Mouse (Mus musculus) MEL (cell line): ENCODE data around the gene Fgfr2. TPM values are rescaled to one million over a fixed set of nuclear protein-coding genes. Genes with fewer than 3 reads are reported as not detected.

Source experiments
- DNase-seq: peaks from one replicate; pipeline ENCODE4 v3.0.0; 2011; ENCODE audit warnings: low read depth, low spot score
- H3K27ac ChIP-seq: 2 replicates; pipeline ENCODE4 v1.5.1; 2012; ENCODE audit warnings: low read depth, mild to moderate bottlenecking, control low read depth, low read length, moderate library complexity; ENCODE audit not compliant: control insufficient read depth
- H3K27me3 ChIP-seq, 2 experiments: fragments of 150-350 bp in 1 of 2; sonication (generic) in 1 of 2; 2 replicates each; pipeline ENCODE4 v1.6.1; 2012; ENCODE audit warnings: low read length in 2 of 2, mild to moderate bottlenecking in 2 of 2, improper control_type of control experiment in 1 of 2, moderate library complexity in 1 of 2; ENCODE audit not compliant: insufficient read depth in 2 of 2, control insufficient read depth in 1 of 2
- H3K36me3 ChIP-seq, 2 experiments: 2 replicates each; pipeline ENCODE4 v1.6.1; 2012 to 2014; ENCODE audit warnings: low read length in 2 of 2, improper control_type of control experiment in 1 of 2, inconsistent platforms in 1 of 2, mild to moderate bottlenecking in 1 of 2; ENCODE audit not compliant: insufficient read depth in 2 of 2, control insufficient read depth in 1 of 2
- H3K4me1 ChIP-seq, 2 experiments: fragments of 150-350 bp in 1 of 2; sonication (generic) in 1 of 2; 2 replicates each; pipeline ENCODE4 v1.6.1; 2012; ENCODE audit warnings: low read length in 2 of 2, improper control_type of control experiment in 1 of 2, mild to moderate bottlenecking in 1 of 2; ENCODE audit not compliant: insufficient read depth in 2 of 2, control insufficient read depth in 1 of 2
- H3K4me3 ChIP-seq, 2 experiments: fragments of 150-350 bp in 1 of 2; sonication (generic) in 1 of 2; 2 replicates each; pipeline ENCODE4 v1.5.1; 2012; ENCODE audit warnings: low read depth in 2 of 2, low read length in 2 of 2, mild to moderate bottlenecking in 2 of 2, moderate library complexity in 2 of 2, control low read depth in 1 of 2, improper control_type of control experiment in 1 of 2; ENCODE audit not compliant: control insufficient read depth in 1 of 2, insufficient read depth in 1 of 2
- H3K79me2 ChIP-seq: 2 replicates; pipeline ENCODE4 v1.6.1; 2012; ENCODE audit warnings: mild to moderate bottlenecking, low read length, moderate library complexity; ENCODE audit not compliant: control insufficient read depth, poor library complexity, insufficient read depth
- H3K9ac ChIP-seq: 2 replicates; pipeline ENCODE4 v1.6.1; 2012; ENCODE audit warnings: low read depth, mild to moderate bottlenecking, control low read depth, low read length, moderate library complexity; ENCODE audit not compliant: control insufficient read depth, poor library complexity, severe bottlenecking
- H3K9me3 ChIP-seq: fragments of 150-350 bp; sonication (generic); replicated peaks from 2 replicates; pipeline ENCODE4 v1.6.1; 2012; ENCODE audit warnings: mild to moderate bottlenecking, low read length, improper control_type of control experiment, moderate library complexity; ENCODE audit not compliant: insufficient read depth
- CHD1 ChIP-seq: IDR thresholded peaks from 2 replicates; pipeline ENCODE4 v1.6.1; 2012; ENCODE audit warnings: low read depth, mild to moderate bottlenecking, inconsistent platforms, low read length, improper control_type of control experiment
- CHD2 ChIP-seq: IDR thresholded peaks from 2 replicates; pipeline ENCODE4 v1.6.1; 2011; ENCODE audit warnings: low read length, improper control_type of control experiment
- CTCF ChIP-seq, 3 experiments: IDR thresholded peaks in 2 of 3; conservative IDR thresholded peaks in 1 of 3; 2 replicates each; pipeline ENCODE4 v1.5.1; 2011 to 2012; ENCODE audit warnings: low read length in 3 of 3, low read depth in 2 of 3, mild to moderate bottlenecking in 2 of 3, improper control_type of control experiment in 1 of 3, inconsistent platforms in 1 of 3, mixed read lengths in 1 of 3, moderate library complexity in 1 of 3; ENCODE audit not compliant: control insufficient read depth in 1 of 3, insufficient read depth in 1 of 3, poor library complexity in 1 of 3, severe bottlenecking in 1 of 3
- E2F4 ChIP-seq: IDR thresholded peaks from 2 replicates; pipeline ENCODE4 v1.6.1; 2011; ENCODE audit warnings: low read depth, low read length, improper control_type of control experiment, borderline replicate concordance
- GATA1 ChIP-seq: IDR thresholded peaks from 2 replicates; pipeline ENCODE4 v1.6.1; 2011; ENCODE audit warnings: low read depth, low read length, improper control_type of control experiment
- JUND ChIP-seq: IDR thresholded peaks from 2 replicates; pipeline ENCODE4 v1.6.1; 2011; ENCODE audit warnings: low read depth, mild to moderate bottlenecking, improper control_type of control experiment, low read length
- MAX ChIP-seq: IDR thresholded peaks from 2 replicates; pipeline ENCODE4 v1.6.1; 2011; ENCODE audit warnings: low read length, improper control_type of control experiment
- MXI1 ChIP-seq: IDR thresholded peaks from 2 replicates; pipeline ENCODE4 v1.6.1; 2011; ENCODE audit warnings: mild to moderate bottlenecking, low read depth, low read length, improper control_type of control experiment
- MYC ChIP-seq: IDR thresholded peaks from 2 replicates; pipeline ENCODE4 v1.6.1; 2011; ENCODE audit warnings: low read depth, mild to moderate bottlenecking, low read length, improper control_type of control experiment, moderate library complexity
- NELFE ChIP-seq: IDR thresholded peaks from 2 replicates; pipeline ENCODE4 v1.6.1; 2011; ENCODE audit warnings: low read depth, low read length, improper control_type of control experiment
- POLR2A ChIP-seq, 2 experiments: IDR thresholded peaks; 2 replicates each; pipeline ENCODE4 v1.6.1; 2011 to 2012; ENCODE audit warnings: low read length in 2 of 2, mild to moderate bottlenecking in 2 of 2, control low read depth in 1 of 2, improper control_type of control experiment in 1 of 2, low read depth in 1 of 2, moderate library complexity in 1 of 2; ENCODE audit not compliant: control insufficient read depth in 1 of 2, insufficient read depth in 1 of 2, poor library complexity in 1 of 2
- POLR2AphosphoS2 ChIP-seq: IDR thresholded peaks from 2 replicates; pipeline ENCODE4 v1.6.1; 2011; ENCODE audit warnings: low read length, improper control_type of control experiment
- SIN3A ChIP-seq: IDR thresholded peaks from 2 replicates; pipeline ENCODE4 v1.6.1; 2012; ENCODE audit warnings: low read length, improper control_type of control experiment, inconsistent platforms
- SMC3 ChIP-seq: IDR thresholded peaks from 2 replicates; pipeline ENCODE4 v1.6.1; 2011; ENCODE audit warnings: low read depth, low read length, improper control_type of control experiment
- TBP ChIP-seq: IDR thresholded peaks from 2 replicates; pipeline ENCODE4 v1.8.0; 2011; ENCODE audit warnings: low read depth, low read length, improper control_type of control experiment
- USF1 ChIP-seq: IDR thresholded peaks from 2 replicates; pipeline ENCODE4 v1.6.1; 2014; ENCODE audit warnings: low read depth, mild to moderate bottlenecking, inconsistent platforms, low read length, improper control_type of control experiment, moderate library complexity
- USF2 ChIP-seq, 2 experiments: IDR thresholded peaks; 2 replicates each; pipeline ENCODE4 v1.6.1; 2011 to 2012; ENCODE audit warnings: improper control_type of control experiment in 2 of 2, low read length in 2 of 2, borderline replicate concordance in 1 of 2, inconsistent platforms in 1 of 2, low read depth in 1 of 2, mild to moderate bottlenecking in 1 of 2; ENCODE audit not compliant: insufficient read depth in 1 of 2
- ZMIZ1 ChIP-seq: IDR thresholded peaks from 2 replicates; pipeline ENCODE4 v1.6.1; 2012; ENCODE audit warnings: low read depth, mild to moderate bottlenecking, inconsistent platforms, low read length, improper control_type of control experiment, moderate library complexity
- ZNF384 ChIP-seq: IDR thresholded peaks from 2 replicates; pipeline ENCODE4 v1.6.1; 2012; ENCODE audit warnings: low read depth, mild to moderate bottlenecking, inconsistent platforms, low read length, improper control_type of control experiment
- polyA plus RNA-seq, 2 experiments: library from polyadenylated mRNA; stranded (reverse) in 1 of 2; unstranded in 1 of 2; fragments of >175 nt in 1 of 2; fragments of >200 nt in 1 of 2; gene quantifications; 2 replicates each; pipeline versions ENCODE4 v1.2.1 to v1.2.4; 2012; ENCODE audit warnings: low replicate concordance in 2 of 2, low read depth in 1 of 2; ENCODE audit not compliant: insufficient read length in 2 of 2, insufficient read depth in 1 of 2, missing spikeins in 1 of 2
- total RNA-seq: library from RNA; depleted of rRNA; stranded (reverse); fragments of 300-350 nt; gene quantifications from 2 replicates; pipeline ENCODE4 v1.2.3, GENCODE M21; 2012

Fgfr2 gene
- total and polyA plus RNA-seq, 3 experiments: not detected

- H3K9me3 ChIP-seq: no peaks in the 10 kb centered on the region
- no peak for TF ChIP-seq ZNF384
- TF ChIP-seq ZMIZ1: no peak
- no peak for TF ChIP-seq E2F4
- no peak for TF ChIP-seq CTCF (IDR thresholded peaks at IDR 0.05 in 2 of 3, conservative IDR thresholded peaks at IDR 0.05 in 1 of 3; ENCODE audit: control insufficient read depth in 1 of 3, insufficient read depth in 1 of 3, low read depth in 2 of 3, low read length in 3 of 3, poor library complexity in 1 of 3, severe bottlenecking in 1 of 3)
- no peak for TF ChIP-seq POLR2A (IDR thresholded peaks at IDR 0.05; ENCODE audit: control insufficient read depth in 1 of 2, insufficient read depth in 1 of 2, low read depth in 1 of 2, low read length in 2 of 2, poor library complexity in 1 of 2)
- no peak for TF ChIP-seq CHD2
- TF ChIP-seq SIN3A: no peak
- TF ChIP-seq GATA1: no peak
- TF ChIP-seq JUND: no peak
- no peak for TF ChIP-seq POLR2AphosphoS2
- TF ChIP-seq MYC: no peak
- no peak for TF ChIP-seq SMC3
- TF ChIP-seq CHD1: no peak
- H3K27me3 ChIP-seq: no peaks in the 10 kb centered on the region
- no peak for DNase-seq
- no peak overlapping the region; the same call in 1 of the 2 replicates for H3K27ac ChIP-seq
- H3K9ac ChIP-seq: no peak overlapping the region
- no peak overlapping the region for H3K4me3 ChIP-seq
- no peaks in the 10 kb centered on the region for H3K79me2 ChIP-seq
- peaks cover 3 to 15% of the 10 kb centered on the region in 2 experiments; a peak in 3 of 4 replicates for H3K4me1 ChIP-seq
- peaks cover 0 to 11% of the 10 kb centered on the region in 2 experiments; a peak in 2 of 4 replicates for H3K36me3 ChIP-seq
Measured at GRCm38 (mm10) chr7:132724501-132725062, 398.6 kb downstream of the Fgfr2 start.

GRCm38 (mm10) chr7:132723906-132724305, 399.2 kb downstream of the Fgfr2 start:
- peak overlapping the region; percentile 23; the same call in 1 of the 2 replicates for H3K9ac ChIP-seq
- no peak overlapping the region for H3K4me3 ChIP-seq
- peak; percentile 88 for DNase-seq
- H3K4me1 ChIP-seq: peaks cover 3 to 15% of the 10 kb centered on the region in 2 experiments; a peak in 3 of 4 replicates
- TF ChIP-seq POLR2A (IDR thresholded peaks at IDR 0.05; ENCODE audit: control insufficient read depth in 1 of 2, insufficient read depth in 1 of 2, low read depth in 1 of 2, low read length in 2 of 2, poor library complexity in 1 of 2): peak; percentile 27 to 80; a peak in 2 of 4 replicates
- peak; percentile 94 for TF ChIP-seq USF1
- TF ChIP-seq SIN3A: no peak
- peak; percentile 66; the same call in 1 of the 2 replicates for TF ChIP-seq MXI1
- peak; percentile 92 for TF ChIP-seq MYC
- peak; percentile 96 for TF ChIP-seq MAX
- TF ChIP-seq SMC3: no peak
- peak; percentile 43 to 66; a peak in 2 of 4 replicates for TF ChIP-seq USF2 (IDR thresholded peaks at IDR 0.05; ENCODE audit: borderline replicate concordance in 1 of 2, insufficient read depth in 1 of 2, low read depth in 1 of 2, low read length in 2 of 2)
- peak; percentile 57 for TF ChIP-seq NELFE
- peak; percentile 76; the same call in 1 of the 2 replicates for TF ChIP-seq TBP
- no peaks in the 10 kb centered on the region for H3K9me3 ChIP-seq
- H3K79me2 ChIP-seq: no peaks in the 10 kb centered on the region
- H3K27me3 ChIP-seq: no peaks in the 10 kb centered on the region
- H3K27ac ChIP-seq: peak overlapping the region; percentile 46
- H3K36me3 ChIP-seq: peaks cover 0 to 11% of the 10 kb centered on the region in 2 experiments; a peak in 2 of 4 replicates
